Mouse (Mus musculus): ENCODE measurements around the gene Mindy4.

DNA sequence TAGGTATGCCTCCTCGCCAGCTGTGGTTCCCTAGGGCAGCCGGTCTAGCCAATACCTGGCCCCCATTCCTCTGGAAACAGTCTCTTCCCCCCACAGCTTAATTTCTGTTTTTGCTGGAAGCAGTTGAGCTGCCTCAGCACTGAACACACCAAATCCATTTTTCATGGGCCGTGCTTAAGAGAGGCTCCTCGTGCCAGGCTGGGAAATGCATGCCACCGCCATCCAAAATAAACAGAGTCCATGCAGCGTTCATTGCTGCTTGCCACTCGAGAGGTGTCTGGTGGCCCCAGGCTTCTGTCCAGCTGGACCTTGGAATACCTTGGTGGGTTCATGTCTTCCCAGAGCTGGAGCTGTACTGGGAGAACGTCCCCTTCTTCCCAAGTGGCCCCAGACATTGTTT is 77.8 kb downstream of the Mindy4 start:
- TF ChIP-seq POLR2A (IDR thresholded peaks at IDR 0.05; ENCODE audit: extremely low read depth, insufficient read depth, low read length): no peak
- no peak for TF ChIP-seq CTCF (IDR thresholded peaks at IDR 0.05; ENCODE audit: extremely low read depth, insufficient read depth, low read length)
